Mouse (Mus musculus): ENCODE results near the gene Stk38. TPM values are rescaled to one million over a fixed set of nuclear protein-coding genes. Genes with fewer than 3 reads are reported as not detected.

The Stk38 gene
- polyA plus RNA-seq, 1 experiment from 2014 or later, result 121 TPM

DNA sequence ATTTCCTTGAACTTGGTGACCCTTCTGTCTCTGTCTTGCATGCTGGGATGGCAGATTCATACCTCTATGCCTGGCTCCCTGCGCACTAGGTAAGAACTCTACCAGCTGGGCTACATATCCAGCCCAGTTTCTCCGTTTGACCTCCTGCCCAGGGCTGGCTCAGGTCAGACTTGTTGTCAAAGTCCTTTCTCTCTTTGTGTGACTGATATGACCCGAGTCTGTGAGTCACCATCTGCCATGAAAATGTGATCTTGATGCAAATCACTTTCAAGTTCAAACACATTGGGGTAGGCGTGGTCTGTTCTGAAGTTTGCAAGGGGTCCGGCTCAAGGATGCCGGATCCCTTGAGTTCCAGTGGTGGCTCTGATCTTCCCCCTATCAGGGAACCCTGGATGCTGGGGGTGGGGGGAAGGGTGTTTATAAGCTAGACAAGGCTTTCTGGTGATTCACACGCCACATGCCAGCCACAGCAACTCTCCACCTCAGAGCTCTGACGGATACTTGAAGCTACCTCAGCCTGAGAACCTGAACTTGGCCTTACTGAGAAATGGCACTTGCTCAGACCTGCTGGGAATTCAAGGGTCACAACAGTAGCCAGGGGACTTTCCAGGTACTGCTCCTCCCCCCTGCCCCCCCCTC, 82.7 kb downstream of the Stk38 start:
- Histone ChIP-seq H3K4me2 (ENCODE audit: low read depth, low read length) (no peak overlapping the region), H3K27ac (replicated peaks; ENCODE audit: low read depth, low read length) (no peak overlapping the region), H3K36me3 (replicated peaks; ENCODE audit: control insufficient read depth, insufficient read depth, low read depth, low read length) (no peaks in the 10 kb centered on the region), H3K9ac (replicated peaks; ENCODE audit: low read length) (no peak overlapping the region), H3K4me3 (ENCODE audit: low read depth, low read length) (no peak overlapping the region), H3K9me3 (replicated peaks; ENCODE audit: control insufficient read depth, low read length) (no peaks in the 10 kb centered on the region), H3K27me3 (ENCODE audit: control insufficient read depth, insufficient read depth, low read length) (no peaks in the 10 kb centered on the region), H3K4me1 (ENCODE audit: control insufficient read depth, insufficient read depth, low read length) (no peaks in the 10 kb centered on the region)
- no peak for DNase-seq (ENCODE audit: low spot score)
- ATAC-seq (replicated peaks; ENCODE audit: insufficient number of reproducible peaks, low FRiP score, low TSS enrichment, low read depth), result no peak
- 85% methylated on average over 8 of the region's 8 CpGs for WGBS

DNA sequence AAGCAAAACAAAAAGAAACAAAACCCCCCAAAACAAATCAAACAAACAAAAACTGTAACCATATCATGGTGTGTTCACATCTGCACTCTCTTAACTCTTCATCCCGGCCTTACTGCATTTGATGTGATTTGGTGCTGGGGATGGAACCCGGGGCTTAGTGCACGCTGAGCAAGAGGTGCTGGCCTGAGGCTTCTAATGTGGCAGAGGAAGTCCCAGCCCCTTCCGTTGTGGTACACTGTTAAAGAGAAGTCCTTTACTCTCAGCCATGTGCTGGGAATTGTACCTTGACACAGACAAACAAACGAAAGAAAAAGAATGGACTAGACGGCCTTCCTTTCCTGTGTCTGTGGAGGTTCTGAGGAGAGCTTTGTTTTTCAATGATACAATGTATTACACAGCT, 85.7 kb downstream of the Stk38 start:
- ATAC-seq (replicated peaks; ENCODE audit: insufficient number of reproducible peaks, low FRiP score, low TSS enrichment, low read depth) (no peak), DNase-seq (ENCODE audit: low spot score) (no peak)
- Histone ChIP-seq H3K4me2 (ENCODE audit: low read depth, low read length) (no peak overlapping the region), H3K36me3 (replicated peaks; ENCODE audit: control insufficient read depth, insufficient read depth, low read depth, low read length) (no peaks in the 10 kb centered on the region), H3K4me1 (ENCODE audit: control insufficient read depth, insufficient read depth, low read length) (no peaks in the 10 kb centered on the region), H3K9ac (replicated peaks; ENCODE audit: low read length) (no peak overlapping the region), H3K9me3 (replicated peaks; ENCODE audit: control insufficient read depth, low read length) (no peaks in the 10 kb centered on the region), H3K27me3 (ENCODE audit: control insufficient read depth, insufficient read depth, low read length) (no peaks in the 10 kb centered on the region), H3K27ac (replicated peaks; ENCODE audit: low read depth, low read length) (no peak overlapping the region), H3K4me3 (ENCODE audit: low read depth, low read length) (no peak overlapping the region)
- WGBS, result 69% methylated on average over 6 of the region's 6 CpGs

DNA sequence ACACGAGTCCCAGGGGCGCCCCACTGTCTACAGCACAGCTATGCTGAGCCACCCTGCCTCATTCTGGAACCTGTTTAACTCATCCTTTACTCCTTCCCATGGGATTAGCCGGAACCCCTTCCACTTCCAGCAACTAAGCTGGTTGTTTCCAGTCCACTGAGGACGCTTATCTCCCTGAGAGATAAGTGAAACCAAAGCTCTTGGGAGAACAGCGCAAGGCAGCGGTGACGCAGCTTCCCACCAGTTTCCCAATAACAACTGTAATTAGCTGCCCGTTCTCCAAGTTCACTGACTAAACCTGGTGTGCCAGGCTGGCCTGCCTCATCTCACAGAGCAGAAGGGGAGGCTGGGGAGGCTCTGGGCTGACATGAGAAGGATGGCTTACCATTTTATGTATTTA, 86.7 kb downstream of the Stk38 start:
- H3K27me3 ChIP-seq (ENCODE audit: control insufficient read depth, insufficient read depth, low read length), result no peaks in the 10 kb centered on the region
- 76% methylated on average over 8 of the region's 8 CpGs for WGBS
- DNase-seq (ENCODE audit: low spot score) (no peak), ATAC-seq (replicated peaks; ENCODE audit: insufficient number of reproducible peaks, low FRiP score, low TSS enrichment, low read depth) (no peak)
- no peak overlapping the region for H3K4me2 ChIP-seq (ENCODE audit: low read depth, low read length)
- H3K36me3 ChIP-seq (replicated peaks; ENCODE audit: control insufficient read depth, insufficient read depth, low read depth, low read length), result no peaks in the 10 kb centered on the region
- H3K27ac ChIP-seq (replicated peaks; ENCODE audit: low read depth, low read length), result no peak overlapping the region
- no peaks in the 10 kb centered on the region for H3K4me1 ChIP-seq (ENCODE audit: control insufficient read depth, insufficient read depth, low read length)
- H3K9me3 ChIP-seq (replicated peaks; ENCODE audit: control insufficient read depth, low read length), result no peaks in the 10 kb centered on the region
- no peak overlapping the region for H3K9ac ChIP-seq (replicated peaks; ENCODE audit: low read length)
- no peak overlapping the region for H3K4me3 ChIP-seq (ENCODE audit: low read depth, low read length)

Other genes with a start within 250 kb of the Stk38 start
- gene Mapk13, start 238.7 kb downstream of the Stk38 start, polyA plus RNA-seq (2014; fragmentation: Nextera tagmentation; extraction: Ambion mirVana), result 10.3 and 11.5 TPM in 2 replicates
- gene Brpf3, start 206.9 kb downstream of the Stk38 start, polyA plus RNA-seq (2014; fragmentation: Nextera tagmentation; extraction: Ambion mirVana), result 5.9 and 6.8 TPM in 2 replicates
- not detected in 2 replicates for gene Pnpla1, start 149.6 kb downstream of the Stk38 start, polyA plus RNA-seq (2014; fragmentation: Nextera tagmentation; extraction: Ambion mirVana)
- gene 4930539E08Rik, start 92.7 kb downstream of the Stk38 start, polyA plus RNA-seq (2014; fragmentation: Nextera tagmentation; extraction: Ambion mirVana), result 0.13 and 0.46 TPM in 2 replicates
- gene Pxt1, start 64.2 kb downstream of the Stk38 start, polyA plus RNA-seq (2014; fragmentation: Nextera tagmentation; extraction: Ambion mirVana), result not detected in 2 replicates
- gene Kctd20, start 56.0 kb downstream of the Stk38 start, polyA plus RNA-seq (2014; fragmentation: Nextera tagmentation; extraction: Ambion mirVana), result 109 and 110 TPM in 2 replicates
- gene Srsf3, start 24.6 kb upstream of the Stk38 start, polyA plus RNA-seq (2014; fragmentation: Nextera tagmentation; extraction: Ambion mirVana), result 937 and 1,031 TPM in 2 replicates
- gene Cdkn1a, start 83.0 kb upstream of the Stk38 start, polyA plus RNA-seq (2014; fragmentation: Nextera tagmentation; extraction: Ambion mirVana), result 25.5 TPM in 2 replicates
- gene Rab44, start 106.2 kb upstream of the Stk38 start, polyA plus RNA-seq (2014; fragmentation: Nextera tagmentation; extraction: Ambion mirVana), result 0.66 TPM in 1 of 2 replicates, not detected in the other
- 4.5 TPM in 2 replicates for gene Cpne5, start 230.2 kb upstream of the Stk38 start, polyA plus RNA-seq (2014; fragmentation: Nextera tagmentation; extraction: Ambion mirVana)

Data from embryonic facial prominence, embryonic 11.5 days (tissue).